Mouse (Mus musculus) olfactory bulb, adult 2 months (tissue): ENCODE measurements around the gene Fam161a.

Source experiments
- CTCF ChIP-seq: fragments of 200-500 bp; IDR thresholded peaks from 2 replicates; pipeline ENCODE4 v1.5.1; 2012; ENCODE audit warnings: low read depth, mild to moderate bottlenecking, low read length, moderate library complexity; ENCODE audit not compliant: insufficient read depth
- POLR2A ChIP-seq: fragments of 200-500 bp; IDR thresholded peaks from 2 replicates; pipeline ENCODE4 v1.6.1; 2012; ENCODE audit warnings: mild to moderate bottlenecking, low read depth, low read length, moderate library complexity; ENCODE audit not compliant: insufficient read depth

DNA sequence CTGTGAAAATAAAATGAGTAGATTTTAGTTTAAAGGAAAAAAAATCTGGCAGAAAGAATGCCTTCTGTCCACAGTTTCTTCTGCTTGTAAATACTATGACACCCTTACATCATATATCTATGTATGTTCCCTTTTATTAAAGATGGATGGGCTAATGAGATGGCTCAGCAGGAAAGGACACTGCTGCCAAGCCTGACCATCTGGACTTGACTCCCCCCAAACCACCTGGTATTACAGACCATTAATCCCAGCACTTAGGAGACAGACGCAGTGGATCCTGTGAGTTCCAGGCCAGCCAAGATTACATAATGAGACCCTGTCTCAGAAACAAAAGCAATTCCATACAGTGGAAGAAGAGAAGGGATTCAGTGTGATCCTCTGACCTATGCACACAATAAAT lies 28.6 kb upstream of the Fam161a start:
- TF ChIP-seq CTCF: no peak
- TF ChIP-seq POLR2A: no peak
